Mouse (Mus musculus): ENCODE measurements around the gene Slc15a5. TPM values are rescaled to one million over a fixed set of nuclear protein-coding genes. Genes with fewer than 3 reads are reported as not detected.

Slc15a5 gene
- total RNA-seq, 2 experiments from 2014 or later = not detected

Other genes with a start within 250 kb of the Slc15a5 start
- 10 to 100 TPM; 52.8 to 70.4 TPM for gene Mgst1, start 60.4 kb upstream of the Slc15a5 start, total RNA-seq (2021)